In genomic region chr11:83410510-83410909, GRCm38 (mm10) we compare ENCODE assay signal across 1 mouse cellular context.
TF ChIP-seq lines count a peak whose summit lies in the region.

No protein-coding gene starts in this region.

TF ChIP-seq in CH12.LX, 34 proteins besides CTCF, POLR2A, EP300 and RAD21 (continued from another document):
- TF ChIP-seq E2F4 (IDR thresholded peaks at IDR 0.05; ENCODE audit: insufficient replicate concordance, low read depth, low read length) (no peak), MXI1 (IDR thresholded peaks at IDR 0.05; ENCODE audit: low read depth, low read length) (no peak), TCF12 (IDR thresholded peaks at IDR 0.05; ENCODE audit: low read depth, low read length) (peak; percentile 0; the same call in 1 of the 2 replicates), HCFC1 (IDR thresholded peaks at IDR 0.05; ENCODE audit: low read depth, low read length) (no peak), POLR2AphosphoS2 (IDR thresholded peaks at IDR 0.05; ENCODE audit: low read depth, low read length) (no peak), SIN3A (IDR thresholded peaks at IDR 0.05; ENCODE audit: low read length) (no peak), NELFE (IDR thresholded peaks at IDR 0.05; ENCODE audit: low read depth, low read length) (no peak), BHLHE40 (IDR thresholded peaks at IDR 0.05; ENCODE audit: low read depth, low read length) (0 out of 2 replicates have a peak, but pooled peaks have one; percentile 8), KAT2A (IDR thresholded peaks at IDR 0.05; ENCODE audit: insufficient replicate concordance, low read length) (no peak)
TF ChIP-seq in CH12.LX: peak in this region for 2.
